In the genomic region with DNA sequence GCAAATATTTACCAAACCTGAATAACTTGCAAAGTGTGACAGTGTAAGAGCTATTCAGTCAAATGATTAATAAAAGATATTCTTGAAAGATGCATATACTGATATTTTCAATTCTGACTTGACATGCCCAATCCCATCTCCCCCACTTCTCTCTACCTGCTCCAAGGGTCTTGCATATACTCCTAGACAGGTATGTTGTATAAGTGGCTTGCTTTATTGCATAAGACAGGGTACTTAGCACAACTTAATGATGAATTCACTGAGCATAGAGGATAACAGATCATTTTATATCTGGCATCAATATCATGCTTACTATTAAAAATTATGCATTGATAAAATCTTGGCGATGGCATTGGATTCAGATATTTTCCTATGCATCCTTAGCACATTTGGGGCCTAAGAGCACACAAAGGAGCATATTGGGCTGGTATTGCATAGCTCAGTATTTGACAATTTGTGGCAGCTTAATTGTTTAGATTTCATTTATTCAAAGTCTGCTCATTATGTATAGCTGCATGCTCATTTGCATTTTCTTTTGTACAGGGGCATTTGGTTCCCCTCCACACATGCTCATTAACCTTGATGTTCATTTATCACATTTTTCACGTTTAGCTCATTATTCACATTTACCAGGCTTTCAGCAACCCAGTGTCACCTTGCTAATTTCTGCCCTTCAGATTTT, we compare ENCODE assay signal across 28 mouse cellular contexts.
DNase-seq lines count a peak whose midpoint lies in the region; ATAC-seq lines count a peak whose summit lies in the region.
"Had no signal": no experiment of that assay in that cellular context is flagged by ENCODE, and none has a peak within 500 bp of the region (broad histone marks: within the 10 kb centered on the region; RNA-seq: fewer than 3 reads in every experiment).

No protein-coding gene starts in this region.

- no peaks in the 10 kb centered on the region for H3K27me3 ChIP-seq in forebrain, embryonic 12.5 days
- no peaks in the 10 kb centered on the region for H3K27me3 ChIP-seq in forebrain, embryonic 10.5 days (ENCODE audit: poor library complexity, severe bottlenecking)
- H3K27me3 ChIP-seq in midbrain, embryonic 12.5 days: no peaks in the 10 kb centered on the region
- no peaks in the 10 kb centered on the region for H3K27me3 ChIP-seq in midbrain, embryonic 16.5 days (ENCODE audit: control insufficient read depth, insufficient read depth, low read depth, low read length)
- H3K27me3 ChIP-seq in forebrain, embryonic 13.5 days: no peaks in the 10 kb centered on the region
- no peaks in the 10 kb centered on the region for H3K27me3 ChIP-seq in midbrain, embryonic 14.5 days (ENCODE audit: control insufficient read depth, insufficient read depth, low read length)
- H3K27me3 ChIP-seq: embryonic facial prominence, embryonic 15.5 days; heart, embryonic 12.5 days; kidney, embryonic 15.5 days; limb, embryonic 13.5 days; lung, embryonic 15.5 days had no signal

- 26% methylated on average over 2 of the region's 2 CpGs for WGBS in forebrain, embryonic 12.5 days
- WGBS in forebrain, embryonic 10.5 days: 74% methylated on average over 2 of the region's 2 CpGs
- WGBS in midbrain, embryonic 12.5 days: 62% methylated on average over 2 of the region's 2 CpGs
- WGBS in midbrain, embryonic 16.5 days: 55% methylated on average over 2 of the region's 2 CpGs
- 21% methylated on average over 2 of the region's 2 CpGs for WGBS in forebrain, embryonic 13.5 days
- 60% methylated on average over 2 of the region's 2 CpGs for WGBS in midbrain, embryonic 14.5 days

- ATAC-seq in forebrain, embryonic 12.5 days (ENCODE audit: low FRiP score): peak; percentile 93
- peak; percentile 74 for ATAC-seq in midbrain, embryonic 12.5 days (ENCODE audit: low FRiP score, low read depth)
- ATAC-seq in midbrain, embryonic 16.5 days: no peak
- peak; percentile 94 for ATAC-seq in forebrain, embryonic 13.5 days
- no peak for ATAC-seq in midbrain, embryonic 14.5 days (ENCODE audit: low FRiP score, low TSS enrichment)
- ATAC-seq: inflammation-experienced regulatory T-cells, adult 6 months had no signal

- peaks cover 9% of the 10 kb centered on the region; the same call in 1 of the 2 replicates for H3K4me1 ChIP-seq in forebrain, embryonic 12.5 days
- peaks cover 9% of the 10 kb centered on the region; the same call in 1 of the 2 replicates for H3K4me1 ChIP-seq in forebrain, embryonic 10.5 days
- H3K4me1 ChIP-seq in midbrain, embryonic 12.5 days: peaks cover 3% of the 10 kb centered on the region; the same call in 1 of the 2 replicates
- H3K4me1 ChIP-seq in midbrain, embryonic 16.5 days (ENCODE audit: control insufficient read depth, insufficient read depth, low read length): no peaks in the 10 kb centered on the region
- H3K4me1 ChIP-seq in forebrain, embryonic 13.5 days: peaks cover 20% of the 10 kb centered on the region
- 0 out of 2 replicates have a peak, but pooled peaks cover 5% of the 10 kb centered on the region for H3K4me1 ChIP-seq in midbrain, embryonic 14.5 days (ENCODE audit: control insufficient read depth, insufficient read depth, low read length)
- H3K4me1 ChIP-seq: embryonic facial prominence, embryonic 10.5 days; embryonic facial prominence, embryonic 15.5 days; heart, embryonic 12.5 days; kidney, embryonic 15.5 days; limb, embryonic 13.5 days; lung, embryonic 15.5 days had no signal

- H3K36me3 ChIP-seq in forebrain, embryonic 12.5 days (replicated peaks): no peaks in the 10 kb centered on the region
- no peaks in the 10 kb centered on the region for H3K36me3 ChIP-seq in forebrain, embryonic 10.5 days (replicated peaks)
- no peaks in the 10 kb centered on the region for H3K36me3 ChIP-seq in midbrain, embryonic 12.5 days
- no peaks in the 10 kb centered on the region for H3K36me3 ChIP-seq in midbrain, embryonic 16.5 days (ENCODE audit: control insufficient read depth, insufficient read depth, low read length)
- H3K36me3 ChIP-seq in forebrain, embryonic 13.5 days (ENCODE audit: poor library complexity, severe bottlenecking): no peaks in the 10 kb centered on the region
- H3K36me3 ChIP-seq in midbrain, embryonic 14.5 days (ENCODE audit: control insufficient read depth, insufficient read depth, low read length): no peaks in the 10 kb centered on the region
- H3K36me3 ChIP-seq: embryonic facial prominence, embryonic 10.5 days; embryonic facial prominence, embryonic 15.5 days; G1E; heart, embryonic 12.5 days; kidney, embryonic 15.5 days; limb, embryonic 13.5 days; lung, embryonic 15.5 days had no signal

- no peak overlapping the region for H3K4me2 ChIP-seq in forebrain, embryonic 12.5 days
- no peak overlapping the region for H3K4me2 ChIP-seq in midbrain, embryonic 12.5 days (replicated peaks)
- no peak overlapping the region for H3K4me2 ChIP-seq in midbrain, embryonic 16.5 days (ENCODE audit: low read length)
- H3K4me2 ChIP-seq in forebrain, embryonic 13.5 days: no peak overlapping the region
- no peak overlapping the region for H3K4me2 ChIP-seq in midbrain, embryonic 14.5 days (ENCODE audit: low read length)
- H3K4me2 ChIP-seq: embryonic facial prominence, embryonic 15.5 days; heart, embryonic 12.5 days; kidney, embryonic 15.5 days; limb, embryonic 13.5 days; liver, embryonic 11.5 days; lung, embryonic 15.5 days had no signal

- H3K9me3 ChIP-seq in forebrain, embryonic 12.5 days: no peaks in the 10 kb centered on the region
- no peaks in the 10 kb centered on the region for H3K9me3 ChIP-seq in forebrain, embryonic 10.5 days
- H3K9me3 ChIP-seq in midbrain, embryonic 12.5 days: no peaks in the 10 kb centered on the region
- no peaks in the 10 kb centered on the region for H3K9me3 ChIP-seq in midbrain, embryonic 16.5 days (replicated peaks; ENCODE audit: control insufficient read depth, low read length, poor library complexity, severe bottlenecking)
- H3K9me3 ChIP-seq in forebrain, embryonic 13.5 days (replicated peaks): no peaks in the 10 kb centered on the region
- no peaks in the 10 kb centered on the region for H3K9me3 ChIP-seq in midbrain, embryonic 14.5 days (ENCODE audit: control insufficient read depth, low read length)
- H3K9me3 ChIP-seq: embryonic facial prominence, embryonic 10.5 days; embryonic facial prominence, embryonic 15.5 days; heart, embryonic 12.5 days; kidney, embryonic 15.5 days; limb, embryonic 13.5 days; lung, embryonic 15.5 days had no signal

- no peak overlapping the region for H3K9ac ChIP-seq in forebrain, embryonic 12.5 days
- H3K9ac ChIP-seq in midbrain, embryonic 12.5 days (replicated peaks): no peak overlapping the region
- H3K9ac ChIP-seq in midbrain, embryonic 16.5 days (ENCODE audit: low read depth, low read length): no peak overlapping the region
- no peak overlapping the region for H3K9ac ChIP-seq in forebrain, embryonic 13.5 days
- H3K9ac ChIP-seq in midbrain, embryonic 14.5 days (replicated peaks; ENCODE audit: low read length): no peak overlapping the region
- H3K9ac ChIP-seq: embryonic facial prominence, embryonic 15.5 days; heart, embryonic 12.5 days; kidney, embryonic 15.5 days; limb, embryonic 13.5 days; lung, embryonic 15.5 days had no signal

- no peak overlapping the region for H3K27ac ChIP-seq in forebrain, embryonic 12.5 days
- H3K27ac ChIP-seq in forebrain, embryonic 10.5 days: no peak overlapping the region
- H3K27ac ChIP-seq in midbrain, embryonic 12.5 days (replicated peaks): no peak overlapping the region
- no peak overlapping the region for H3K27ac ChIP-seq in midbrain, embryonic 16.5 days (ENCODE audit: low read length)
- H3K27ac ChIP-seq in forebrain, embryonic 13.5 days: peak overlapping the region; percentile 21; the same call in 1 of the 2 replicates
- no peak overlapping the region for H3K27ac ChIP-seq in midbrain, embryonic 14.5 days (replicated peaks; ENCODE audit: low read depth, low read length)
- H3K27ac ChIP-seq: embryonic facial prominence, embryonic 10.5 days; embryonic facial prominence, embryonic 15.5 days; kidney, embryonic 15.5 days; limb, embryonic 13.5 days; lung, embryonic 15.5 days had no signal

- H3K4me3 ChIP-seq in forebrain, embryonic 12.5 days (replicated peaks): no peak overlapping the region
- no peak overlapping the region for H3K4me3 ChIP-seq in forebrain, embryonic 10.5 days
- H3K4me3 ChIP-seq in midbrain, embryonic 12.5 days: no peak overlapping the region
- H3K4me3 ChIP-seq in midbrain, embryonic 16.5 days (ENCODE audit: low read depth, low read length): no peak overlapping the region
- H3K4me3 ChIP-seq in forebrain, embryonic 13.5 days: no peak overlapping the region
- no peak overlapping the region for H3K4me3 ChIP-seq in midbrain, embryonic 14.5 days (replicated peaks; ENCODE audit: low read depth, low read length)
- H3K4me3 ChIP-seq: embryonic facial prominence, embryonic 10.5 days; embryonic facial prominence, embryonic 15.5 days; heart, embryonic 12.5 days; kidney, embryonic 15.5 days; limb, embryonic 13.5 days; lung, embryonic 15.5 days had no signal

- no peak for DNase-seq in forebrain, embryonic 10.5 days (ENCODE audit: extremely low spot score, low spot score)
- DNase-seq in midbrain, embryonic 14.5 days: peak; percentile 17
- DNase-seq in layer of hippocampus, postnatal 36 days: no peak
- DNase-seq: adrenal gland, adult 8-10 months; cerebellum, adult 8-10 months; cerebellum, postnatal 25 days; gastrocnemius, postnatal 25 days; heart, adult 18-20 months; heart, postnatal 4 days; kidney, adult 11 months; kidney, postnatal 25 days; lung, postnatal 36 days; right cerebral cortex, postnatal 4 days; thymus, adult 2 months; thymus, postnatal 36 days had no signal

Comparison
In these comparisons a context has a peak if more than half of its experiments do, and no peak if none do; other contexts are left out.
1. ATAC-seq: peak in forebrain, embryonic 12.5 days (single experiment), midbrain, embryonic 12.5 days (single experiment) and forebrain, embryonic 13.5 days (single experiment); none in midbrain, embryonic 16.5 days (single experiment) and midbrain, embryonic 14.5 days (single experiment).